Mouse (Mus musculus): ENCODE results near the gene Stx8. TPM values are rescaled to one million over a fixed set of nuclear protein-coding genes. Genes with fewer than 3 reads are reported as not detected.

The Stx8 gene
- polyA plus RNA-seq, 1 experiment from 2014 or later, result 83.2 TPM

GRCm38 (mm10) chr11:67973225-67973624 lies 7.2 kb downstream of the Stx8 start:
- DNase-seq (ENCODE audit: low spot score), result no peak

- peak; percentile 67 for DNase-seq (ENCODE audit: low spot score)
These were observed 9.3 kb downstream of the Stx8 start for GRCm38 (mm10) chr11:67975252-67975651.

- DNase-seq (ENCODE audit: low spot score), result no peak
These were observed 17.6 kb downstream of the Stx8 start for GRCm38 (mm10) chr11:67983564-67983963.

- no peak for DNase-seq (ENCODE audit: low spot score)
These were observed 25.2 kb downstream of the Stx8 start for GRCm38 (mm10) chr11:67991240-67991639.

GRCm38 (mm10) chr11:67995965-67996364 lies 30.0 kb downstream of the Stx8 start:
- no peak for DNase-seq (ENCODE audit: low spot score)

GRCm38 (mm10) chr11:67998905-67999304 lies 32.9 kb downstream of the Stx8 start:
- no peak for DNase-seq (ENCODE audit: low spot score)

- DNase-seq (ENCODE audit: low spot score), result no peak
These were observed 33.6 kb downstream of the Stx8 start for GRCm38 (mm10) chr11:67999629-68000028.

GRCm38 (mm10) chr11:68004191-68004590 lies 38.2 kb downstream of the Stx8 start:
- DNase-seq (ENCODE audit: low spot score), result peak; percentile 60

- no peak for DNase-seq (ENCODE audit: low spot score)
These were observed 40.3 kb downstream of the Stx8 start for GRCm38 (mm10) chr11:68006216-68006789.

GRCm38 (mm10) chr11:68007645-68008044 lies 41.7 kb downstream of the Stx8 start:
- DNase-seq (ENCODE audit: low spot score), result no peak

GRCm38 (mm10) chr11:68009377-68009776 lies 43.4 kb downstream of the Stx8 start:
- DNase-seq (ENCODE audit: low spot score), result no peak

- DNase-seq (ENCODE audit: low spot score), result no peak
These were observed 46.2 kb downstream of the Stx8 start for GRCm38 (mm10) chr11:68012207-68012606.

GRCm38 (mm10) chr11:68018191-68018590 lies 52.2 kb downstream of the Stx8 start:
- DNase-seq (ENCODE audit: low spot score), result no peak

GRCm38 (mm10) chr11:68019156-68019555 lies 53.2 kb downstream of the Stx8 start:
- DNase-seq (ENCODE audit: low spot score), result no peak

GRCm38 (mm10) chr11:68021976-68022375 lies 56.0 kb downstream of the Stx8 start:
- DNase-seq (ENCODE audit: low spot score), result no peak

GRCm38 (mm10) chr11:68022895-68023294 lies 56.9 kb downstream of the Stx8 start:
- DNase-seq (ENCODE audit: low spot score), result no peak

GRCm38 (mm10) chr11:68023811-68024369 lies 57.9 kb downstream of the Stx8 start:
- DNase-seq (ENCODE audit: low spot score), result no peak

- no peak for DNase-seq (ENCODE audit: low spot score)
These were observed 60.6 kb downstream of the Stx8 start for GRCm38 (mm10) chr11:68026590-68026989.

- no peak for DNase-seq (ENCODE audit: low spot score)
These were observed 63.1 kb downstream of the Stx8 start for GRCm38 (mm10) chr11:68029079-68029478.

- DNase-seq (ENCODE audit: low spot score), result no peak
These were observed 63.9 kb downstream of the Stx8 start for GRCm38 (mm10) chr11:68029871-68030270.

GRCm38 (mm10) chr11:68030771-68031170 lies 64.8 kb downstream of the Stx8 start:
- DNase-seq (ENCODE audit: low spot score), result no peak

- no peak for DNase-seq (ENCODE audit: low spot score)
These were observed 66.5 kb downstream of the Stx8 start for GRCm38 (mm10) chr11:68032448-68032847.

- no peak for DNase-seq (ENCODE audit: low spot score)
These were observed 67.4 kb downstream of the Stx8 start for GRCm38 (mm10) chr11:68033331-68033926.
